Mouse (Mus musculus) brain, embryonic 14.5 days (tissue): Measurements from ENCODE around the gene Pacs2.

Source experiments
- CTCF ChIP-seq: fragments of 200-500 bp; IDR thresholded peaks from 2 replicates; pipeline ENCODE4 v1.5.1; 2012; ENCODE audit warnings: inconsistent platforms, mild to moderate bottlenecking, moderate library complexity, borderline replicate concordance; ENCODE audit not compliant: insufficient read depth, insufficient read length; ENCODE audit errors: extremely low read depth
- POLR2A ChIP-seq: fragments of 200-500 bp; IDR thresholded peaks from 2 replicates; pipeline ENCODE4 v1.6.1; 2012; ENCODE audit warnings: mild to moderate bottlenecking, inconsistent platforms, borderline replicate concordance; ENCODE audit not compliant: poor library complexity, insufficient read depth, insufficient read length, severe bottlenecking; ENCODE audit errors: extremely low read depth

DNA sequence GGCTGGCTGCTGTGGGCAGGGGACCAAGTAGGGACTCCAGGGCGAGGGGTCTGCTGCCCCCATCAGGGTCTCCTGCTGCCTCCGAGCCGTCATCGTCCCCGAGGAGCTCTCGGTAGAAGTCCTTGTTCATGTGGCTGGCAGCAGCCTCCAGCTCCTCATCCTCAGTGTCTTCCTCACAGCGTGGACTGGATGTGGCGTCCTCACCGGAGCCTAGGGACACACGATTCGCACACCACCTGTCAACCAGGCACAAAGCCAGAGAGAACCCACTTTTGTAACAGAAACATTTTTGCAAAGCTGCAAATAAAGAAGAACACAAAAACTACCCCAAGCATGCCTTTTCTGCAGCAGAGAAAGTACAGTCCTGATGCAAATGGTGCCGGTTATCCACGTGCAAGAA lies 48.5 kb upstream of the Pacs2 start:
- TF ChIP-seq POLR2A (no peak), CTCF (no peak)
